Mouse (Mus musculus) G1E-ER4 (cell line): ENCODE measurements around the gene Arhgap22. TPM values are rescaled to one million over a fixed set of nuclear protein-coding genes. Genes with fewer than 3 reads are reported as not detected.

Source experiments
- GATA1 ChIP-seq: IDR thresholded peaks from one replicate; pipeline ENCODE4 v1.8.0; 2012; ENCODE audit warnings: low read length, inconsistent platforms
- polyA plus RNA-seq: library from polyadenylated mRNA; stranded (reverse); fragments of >175 nt; gene quantifications from 2 replicates; pipeline ENCODE4 v1.2.3, GENCODE M21; 2012

Gene Arhgap22
- not detected in 2 replicates for polyA plus RNA-seq

DNA sequence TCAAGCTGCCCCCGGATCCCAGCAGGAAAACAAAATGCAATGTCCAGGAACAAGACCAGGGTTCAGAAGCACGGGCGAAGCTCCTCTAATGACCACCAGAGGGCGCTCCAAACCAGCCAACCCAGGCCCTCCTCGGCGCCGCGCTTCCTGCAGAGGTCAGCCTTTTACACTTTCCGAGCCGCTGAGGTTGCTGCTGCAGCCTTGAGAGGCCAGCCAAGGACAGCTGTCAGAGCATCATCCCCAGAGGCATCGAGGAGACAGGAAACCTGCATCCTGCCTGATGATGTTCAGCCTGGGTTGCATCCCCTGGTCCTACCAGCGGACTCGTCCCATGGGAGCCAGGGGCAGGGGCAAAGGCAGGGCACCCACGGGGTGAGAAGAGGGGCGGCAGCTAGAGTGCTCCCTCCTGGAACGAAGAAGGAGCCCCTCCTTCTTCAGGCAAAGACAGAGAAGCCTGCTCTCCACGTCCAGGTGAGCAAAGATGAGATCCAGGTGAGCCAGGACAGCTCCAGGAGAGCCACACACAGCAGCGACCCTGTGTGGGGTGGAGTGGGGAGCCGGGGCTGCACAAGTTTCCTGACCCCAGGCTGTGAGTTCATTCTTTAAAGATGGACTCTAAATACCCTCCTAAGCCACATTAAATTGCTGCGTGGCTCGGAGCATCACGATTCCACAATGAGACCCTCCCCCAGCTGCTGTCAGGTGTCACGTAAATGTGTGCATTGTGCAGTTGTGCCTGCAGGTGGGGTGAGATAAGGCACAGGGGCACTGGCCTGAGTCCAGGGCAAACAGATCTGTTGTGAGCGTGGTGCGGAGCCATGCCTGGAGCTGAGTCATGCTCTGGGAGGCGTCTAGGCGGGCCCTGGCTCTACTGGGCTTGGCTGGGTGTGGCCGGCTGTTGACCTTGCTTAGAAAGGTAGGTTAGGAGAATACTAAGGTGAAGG, at the start of gene Arhgap22:
Gene Arhgap22 (plus strand): TSS at position 204 of the 944 bp plus-strand sequence.
- no peak for TF ChIP-seq GATA1

- TF ChIP-seq GATA1: no peak
Observed at GRCm38 (mm10) chr14:33168750-33169149, 45.1 kb upstream of the Arhgap22 start.

GRCm38 (mm10) chr14:33171942-33172341, 41.9 kb upstream of the Arhgap22 start:
- no peak for TF ChIP-seq GATA1

- no peak for TF ChIP-seq GATA1
Observed at GRCm38 (mm10) chr14:33175059-33175821, 38.6 kb upstream of the Arhgap22 start.

- TF ChIP-seq GATA1: no peak
Observed at GRCm38 (mm10) chr14:33180102-33180501, 33.7 kb upstream of the Arhgap22 start.

- no peak for TF ChIP-seq GATA1
Observed at GRCm38 (mm10) chr14:33185068-33185800, 28.6 kb upstream of the Arhgap22 start, which contains the start of gene Wdfy4. Gene Wdfy4, minus strand, starts transcription at chr14:33185508.

DNA sequence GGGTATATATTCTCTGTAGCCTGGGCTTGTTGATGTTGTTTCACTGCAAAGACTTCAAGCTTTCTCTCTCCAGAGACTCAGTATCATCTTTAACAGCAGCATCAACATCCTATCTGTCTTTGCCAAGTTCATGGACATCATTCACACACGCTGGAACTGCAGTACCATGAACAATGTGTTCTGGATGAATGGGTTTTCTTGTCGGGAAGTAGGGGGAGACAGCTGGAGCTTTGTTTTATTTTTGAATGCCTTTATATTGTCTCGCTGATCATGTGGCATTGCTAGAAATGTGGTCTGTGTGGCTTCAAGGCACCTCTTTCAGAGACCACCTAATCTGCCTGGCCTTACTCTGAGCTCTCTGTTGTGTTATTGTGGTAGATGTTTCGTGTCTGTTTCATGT, 26.6 kb upstream of the Arhgap22 start:
- no peak for TF ChIP-seq GATA1

DNA sequence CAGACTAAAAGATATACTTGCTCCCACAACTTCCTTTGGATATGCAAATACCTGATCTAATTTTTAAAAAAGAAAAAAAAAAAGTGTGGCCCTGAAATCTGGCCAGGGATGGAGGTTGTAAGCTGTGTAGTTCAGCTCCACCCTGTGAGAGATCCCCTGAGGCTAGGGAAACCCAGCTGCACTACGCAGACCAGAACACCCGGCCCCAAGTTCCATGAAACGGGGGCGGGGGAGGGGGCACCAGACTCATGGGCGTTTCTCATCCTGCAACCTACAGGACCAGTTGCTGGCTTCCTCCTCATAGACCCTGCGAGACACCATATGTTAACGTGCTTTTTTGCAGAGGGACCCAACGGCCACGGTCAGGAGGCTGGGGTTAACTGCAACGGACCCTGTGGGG, 24.6 kb upstream of the Arhgap22 start:
- TF ChIP-seq GATA1: no peak

DNA sequence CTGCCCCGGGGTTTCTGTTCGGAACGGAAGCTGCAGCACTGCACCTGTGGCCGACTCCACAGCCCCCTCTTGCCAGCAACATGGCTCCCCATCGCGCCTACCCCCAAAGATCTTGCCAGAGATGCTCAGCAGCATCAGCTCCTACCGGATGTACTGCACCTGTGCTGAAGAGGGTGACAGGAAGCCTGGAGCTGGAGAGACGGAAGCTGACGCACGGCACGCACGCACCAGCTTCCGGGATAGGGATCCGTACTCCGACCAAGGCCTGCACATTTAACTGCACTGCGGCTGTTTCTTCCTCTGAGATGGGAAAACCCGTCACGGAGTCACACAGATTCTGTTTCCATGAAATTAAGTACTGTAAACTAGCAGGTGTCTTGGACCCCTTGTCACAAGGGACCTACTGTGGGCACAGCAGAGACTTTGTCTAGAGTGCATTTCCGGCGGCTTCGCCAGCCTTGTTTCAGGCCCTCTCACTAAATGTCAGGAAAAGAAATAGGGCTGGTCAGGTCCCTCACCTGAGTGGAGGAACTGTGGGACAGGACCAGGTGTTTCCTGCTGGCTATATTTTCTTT, 23.9 kb upstream of the Arhgap22 start:
- no peak for TF ChIP-seq GATA1

DNA sequence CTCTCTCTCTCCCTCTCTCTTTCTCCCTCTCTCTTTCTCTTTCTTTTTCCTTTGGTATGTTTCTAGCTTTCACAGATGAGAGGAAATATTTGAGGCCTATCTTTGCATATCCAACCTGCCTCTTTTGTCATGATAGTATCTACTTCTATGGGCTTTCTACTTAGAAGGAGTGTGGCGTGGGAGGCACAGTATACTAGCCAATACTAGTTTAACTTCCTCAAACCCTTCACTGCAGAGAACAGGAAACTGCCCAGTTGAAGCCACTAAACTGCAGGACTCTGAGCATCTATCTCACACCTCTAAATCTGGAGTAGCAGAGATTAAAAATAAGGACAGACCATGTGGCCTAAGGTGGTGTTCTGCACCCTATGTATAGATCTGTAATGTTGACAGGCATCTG, 23.2 kb upstream of the Arhgap22 start:
- TF ChIP-seq GATA1: no peak

- no peak for TF ChIP-seq GATA1
Observed at GRCm38 (mm10) chr14:33193762-33194161, 20.1 kb upstream of the Arhgap22 start.

- TF ChIP-seq GATA1: no peak
Observed at GRCm38 (mm10) chr14:33194241-33194640, 19.6 kb upstream of the Arhgap22 start.

- TF ChIP-seq GATA1: no peak
Observed at GRCm38 (mm10) chr14:33202161-33202560, 11.7 kb upstream of the Arhgap22 start.

- TF ChIP-seq GATA1: no peak
Observed at GRCm38 (mm10) chr14:33202885-33203284, 10.9 kb upstream of the Arhgap22 start.

DNA sequence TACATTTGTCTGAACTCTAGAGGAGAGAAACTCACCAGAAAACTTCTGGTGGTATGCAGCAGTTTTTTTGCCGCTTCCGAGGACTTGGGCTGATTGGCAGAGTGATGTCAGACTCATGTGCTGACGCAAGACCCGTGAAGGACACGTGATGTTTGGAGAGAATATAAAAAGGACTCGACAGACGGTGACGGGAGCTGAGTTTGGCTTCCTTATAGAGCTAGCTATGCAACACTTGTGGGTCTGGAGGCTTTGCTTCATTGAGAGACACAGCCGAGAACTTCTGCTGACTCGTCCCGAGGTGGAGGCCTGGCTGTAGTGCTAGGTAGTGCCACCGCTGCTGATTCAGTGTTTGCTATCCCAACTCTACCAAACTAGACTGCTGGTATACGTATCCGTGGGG, 10.0 kb upstream of the Arhgap22 start:
- no peak for TF ChIP-seq GATA1
